ENCODE assay signal across 14 mouse cellular contexts in the genomic region with DNA sequence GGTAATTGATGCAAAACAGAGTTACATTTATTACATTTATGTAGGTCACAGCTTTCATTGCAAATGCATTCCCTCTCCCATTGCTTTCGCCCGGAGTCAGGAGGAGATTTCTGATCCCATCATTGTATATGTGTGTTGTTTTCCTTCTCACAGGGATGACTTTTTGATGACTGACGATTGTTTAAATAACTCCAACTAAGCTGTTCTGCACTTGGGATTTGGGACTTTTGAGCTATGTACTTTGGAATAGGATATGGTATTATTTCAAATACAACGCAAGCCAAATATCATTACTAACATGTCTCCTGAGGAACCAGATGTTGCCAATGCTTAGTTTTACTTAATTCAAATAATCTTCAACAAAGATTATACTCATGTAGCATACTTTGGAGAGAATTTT.
"Had no signal": no experiment of that assay in that cellular context is flagged by ENCODE, and none has a peak within 500 bp of the region (broad histone marks: within the 10 kb centered on the region; RNA-seq: fewer than 3 reads in every experiment).

No protein-coding gene starts in this region.

- DNase-seq: right cerebral cortex, adult 18-20 months; right cerebral cortex, postnatal 14 days; right cerebral cortex, postnatal 25 days; right cerebral cortex, postnatal 4 days; spleen, adult 18-20 months; thymus, adult 18-20 months; thymus, adult 2 months; thymus, postnatal 14 days; thymus, postnatal 25 days; thymus, postnatal 36 days; thymus, postnatal 4 days had no signal

- H3K36me3 ChIP-seq: neural tube, embryonic 15.5 days; stomach, embryonic 15.5 days had no signal

- H3K9ac ChIP-seq: neural tube, embryonic 15.5 days; stomach, embryonic 15.5 days had no signal

- H3K4me1 ChIP-seq: stomach, embryonic 15.5 days had no signal

- H3K27ac ChIP-seq: neural tube, embryonic 15.5 days; stomach, embryonic 15.5 days; stomach, postnatal 0 days had no signal

- H3K9me3 ChIP-seq: neural tube, embryonic 15.5 days; stomach, embryonic 15.5 days had no signal

- H3K27me3 ChIP-seq: neural tube, embryonic 15.5 days; stomach, embryonic 15.5 days had no signal

- H3K4me2 ChIP-seq: neural tube, embryonic 15.5 days; stomach, embryonic 15.5 days had no signal

- H3K4me3 ChIP-seq: neural tube, embryonic 15.5 days; stomach, embryonic 15.5 days had no signal
